Comparison of ENCODE assay signal across 9 mouse cellular contexts in genomic region chr6:135198726-135199125, GRCm38 (mm10). TPM values are rescaled to one million over a fixed set of nuclear protein-coding genes. Genes with fewer than 3 reads are reported as not detected.
A peak's percentile ranks its signal among the peaks of the same experiment; 100 is the strongest.
DNase-seq lines count a peak whose midpoint lies in the region; ATAC-seq and TF ChIP-seq lines count a peak whose summit lies in the region.
"Had no signal": no experiment of that assay in that cellular context is flagged by ENCODE, and none has a peak within 500 bp of the region (broad histone marks: within the 10 kb centered on the region; RNA-seq: fewer than 3 reads in every experiment).

No protein-coding gene starts in this region.

- no peak for ATAC-seq in kidney, postnatal 0 days (replicated peaks; ENCODE audit: low FRiP score, low read depth)
- ATAC-seq in embryonic facial prominence, embryonic 12.5 days (ENCODE audit: insufficient number of reproducible peaks, insufficient read depth, low FRiP score, low TSS enrichment) = no peak
- ATAC-seq in intestine, embryonic 16.5 days = no peak
- ATAC-seq in neural tube, embryonic 13.5 days (ENCODE audit: low read depth) = no peak
- ATAC-seq in monocyte, adult 5-6 weeks (replicated peaks; ENCODE audit: insufficient number of reproducible peaks, low FRiP score, low TSS enrichment, poor library complexity, severe bottlenecking) = no peak

- H3K4me3 ChIP-seq in kidney, postnatal 0 days (replicated peaks; ENCODE audit: low read depth, low read length) = peak overlapping the region; percentile 79; the same call in 1 of the 2 replicates
- H3K4me3 ChIP-seq in embryonic facial prominence, embryonic 12.5 days = peak overlapping the region; percentile 90; the same call in 1 of the 2 replicates
- H3K4me3 ChIP-seq in intestine, embryonic 16.5 days (ENCODE audit: low read length) = peak overlapping the region; percentile 75
- peak overlapping the region; percentile 88 for H3K4me3 ChIP-seq in neural tube, embryonic 13.5 days

- H3K9ac ChIP-seq in kidney, postnatal 0 days (ENCODE audit: low read depth, low read length) = no peak overlapping the region; the same call in 1 of the 2 replicates
- H3K9ac ChIP-seq in embryonic facial prominence, embryonic 12.5 days = no peak overlapping the region
- peak overlapping the region; percentile 92 for H3K9ac ChIP-seq in intestine, embryonic 16.5 days (ENCODE audit: low read depth, low read length)
- peak overlapping the region; percentile 92 for H3K9ac ChIP-seq in neural tube, embryonic 13.5 days

- peak overlapping the region; percentile 67 for H3K4me2 ChIP-seq in kidney, postnatal 0 days (ENCODE audit: low read length)
- H3K4me2 ChIP-seq in embryonic facial prominence, embryonic 12.5 days (replicated peaks) = peak overlapping the region; percentile 75
- H3K4me2 ChIP-seq in intestine, embryonic 16.5 days (ENCODE audit: low read depth, low read length) = peak overlapping the region; percentile 85
- peak overlapping the region; percentile 84 for H3K4me2 ChIP-seq in neural tube, embryonic 13.5 days

- H3K27me3 ChIP-seq in kidney, postnatal 0 days (ENCODE audit: insufficient read depth, low read length) = no peaks in the 10 kb centered on the region
- H3K27me3 ChIP-seq in embryonic facial prominence, embryonic 12.5 days = no peaks in the 10 kb centered on the region
- H3K27me3 ChIP-seq in intestine, embryonic 16.5 days (replicated peaks; ENCODE audit: control insufficient read depth, insufficient read depth, low read length) = no peaks in the 10 kb centered on the region
- no peaks in the 10 kb centered on the region for H3K27me3 ChIP-seq in neural tube, embryonic 13.5 days

- no peak for TF ChIP-seq CTCF in kidney, postnatal 0 days (IDR thresholded peaks at IDR 0.05; ENCODE audit: low read depth)

- WGBS in kidney, postnatal 0 days = 55% methylated on average over 6 of the region's 6 CpGs
- 46% methylated on average over 6 of the region's 6 CpGs for WGBS in embryonic facial prominence, embryonic 12.5 days
- WGBS in intestine, embryonic 16.5 days = 37% methylated on average over 6 of the region's 6 CpGs
- 51% methylated on average over 6 of the region's 6 CpGs for WGBS in neural tube, embryonic 13.5 days

- no peaks in the 10 kb centered on the region for H3K9me3 ChIP-seq in kidney, postnatal 0 days (replicated peaks; ENCODE audit: low read length)
- H3K9me3 ChIP-seq in embryonic facial prominence, embryonic 12.5 days = no peaks in the 10 kb centered on the region
- no peaks in the 10 kb centered on the region for H3K9me3 ChIP-seq in intestine, embryonic 16.5 days (ENCODE audit: control insufficient read depth, low read length)
- no peaks in the 10 kb centered on the region for H3K9me3 ChIP-seq in neural tube, embryonic 13.5 days

- no peak for DNase-seq in kidney, postnatal 0 days (ENCODE audit: low spot score)
- no peak for DNase-seq in kidney, adult 9 months
- DNase-seq in spleen, postnatal 36 days (ENCODE audit: low spot score in 2 of 2) = no peak
- no peak for DNase-seq in frontal cortex, postnatal 25 days (ENCODE audit: low spot score in 2 of 2)
- DNase-seq: right cerebral cortex, postnatal 25 days had no signal

- H3K27ac ChIP-seq in kidney, postnatal 0 days = no peak overlapping the region
- no peak overlapping the region for H3K27ac ChIP-seq in embryonic facial prominence, embryonic 12.5 days
- H3K27ac ChIP-seq in intestine, embryonic 16.5 days (ENCODE audit: low read length) = peak overlapping the region; percentile 46; the same call in 1 of the 2 replicates
- H3K27ac ChIP-seq in neural tube, embryonic 13.5 days (replicated peaks) = peak overlapping the region; percentile 91; the same call in 1 of the 2 replicates

- H3K4me1 ChIP-seq in kidney, postnatal 0 days (replicated peaks; ENCODE audit: insufficient read depth, low read length) = 0 out of 2 replicates have a peak, but pooled peaks cover 3% of the 10 kb centered on the region
- peaks cover 4% of the 10 kb centered on the region for H3K4me1 ChIP-seq in embryonic facial prominence, embryonic 12.5 days
- peaks cover 9% of the 10 kb centered on the region; the same call in 1 of the 2 replicates for H3K4me1 ChIP-seq in intestine, embryonic 16.5 days (ENCODE audit: control insufficient read depth, insufficient read depth, low read length)
- H3K4me1 ChIP-seq in neural tube, embryonic 13.5 days (replicated peaks) = peaks cover 39% of the 10 kb centered on the region

- H3K36me3 ChIP-seq in kidney, postnatal 0 days (ENCODE audit: insufficient read depth, low read length) = no peaks in the 10 kb centered on the region
- H3K36me3 ChIP-seq in embryonic facial prominence, embryonic 12.5 days = no peaks in the 10 kb centered on the region
- H3K36me3 ChIP-seq in intestine, embryonic 16.5 days (ENCODE audit: control insufficient read depth, insufficient read depth, low read length) = no peaks in the 10 kb centered on the region
- no peaks in the 10 kb centered on the region for H3K36me3 ChIP-seq in neural tube, embryonic 13.5 days

RNA-seq across cellular contexts. Expression of gene Hebp1, which starts 0.9 kb away (rescaled TPM):
- 48.0 and 52.3 TPM in 2 replicates for polyA plus RNA-seq in kidney, postnatal 0 days (2015; fragmentation: Nextera tagmentation; extraction: Ambion mirVana)
- 6.8 and 7.3 TPM in 2 replicates for polyA plus RNA-seq in embryonic facial prominence, embryonic 12.5 days (2016; fragmentation: Nextera tagmentation; extraction: Ambion mirVana)
- 74.0 and 83.9 TPM in 2 replicates for polyA plus RNA-seq in intestine, embryonic 16.5 days (2015; fragmentation: Nextera tagmentation; extraction: Ambion mirVana)
- polyA plus RNA-seq in neural tube, embryonic 13.5 days (2015; fragmentation: Nextera tagmentation; extraction: Ambion mirVana) = 5.2 and 6.3 TPM in 2 replicates
- total RNA-seq in monocyte, adult 5-6 weeks (2017) = 1.1 to 4.2 TPM (median 1.6 TPM) in 3 replicates

RNA-seq across cellular contexts. Expression of gene Fam234b, which starts 0.9 kb away (rescaled TPM):
- 31.8 and 34.8 TPM in 2 replicates for polyA plus RNA-seq in kidney, postnatal 0 days (2015; fragmentation: Nextera tagmentation; extraction: Ambion mirVana)
- polyA plus RNA-seq in embryonic facial prominence, embryonic 12.5 days (2016; fragmentation: Nextera tagmentation; extraction: Ambion mirVana) = 26.4 and 28.7 TPM in 2 replicates
- polyA plus RNA-seq in intestine, embryonic 16.5 days (2015; fragmentation: Nextera tagmentation; extraction: Ambion mirVana) = 36.9 and 37.6 TPM in 2 replicates
- 82.9 and 92.2 TPM in 2 replicates for polyA plus RNA-seq in neural tube, embryonic 13.5 days (2015; fragmentation: Nextera tagmentation; extraction: Ambion mirVana)
- total RNA-seq in monocyte, adult 5-6 weeks (2017) = 0.86 to 3.1 TPM (median 1.3 TPM) in 3 replicates

RNA-seq across cellular contexts. Expression of gene Gsg1, which starts 55.4 kb away (rescaled TPM):
- polyA plus RNA-seq in kidney, postnatal 0 days (2015; fragmentation: Nextera tagmentation; extraction: Ambion mirVana) = 0.37 and 0.62 TPM in 2 replicates
- polyA plus RNA-seq in embryonic facial prominence, embryonic 12.5 days (2016; fragmentation: Nextera tagmentation; extraction: Ambion mirVana) = 0.45 TPM in 1 of 2 replicates, not detected in the other
- 0.33 and 0.47 TPM in 2 replicates for polyA plus RNA-seq in intestine, embryonic 16.5 days (2015; fragmentation: Nextera tagmentation; extraction: Ambion mirVana)
- 0.33 and 0.61 TPM in 2 replicates for polyA plus RNA-seq in neural tube, embryonic 13.5 days (2015; fragmentation: Nextera tagmentation; extraction: Ambion mirVana)
- 0.29 to 0.75 TPM in 2 of 3 replicates, not detected in the other for total RNA-seq in monocyte, adult 5-6 weeks (2017)

Comparison
In these comparisons a context has a peak if more than half of its experiments do, and no peak if none do; other contexts are left out.
1. H3K27ac ChIP-seq: peak in intestine, embryonic 16.5 days (single experiment) and neural tube, embryonic 13.5 days (single experiment); none in kidney, postnatal 0 days (single experiment) and embryonic facial prominence, embryonic 12.5 days (single experiment).
2. H3K9ac ChIP-seq: peak in intestine, embryonic 16.5 days (single experiment) and neural tube, embryonic 13.5 days (single experiment); none in kidney, postnatal 0 days (single experiment) and embryonic facial prominence, embryonic 12.5 days (single experiment).
3. Peak in every context shown above with its lines, with median percentiles within 50 percentile points of each other: H3K4me2 ChIP-seq and H3K4me3 ChIP-seq.